Mouse (Mus musculus) layer of hippocampus, postnatal 25 days (tissue): ENCODE results near the gene Gm1043. TPM values are rescaled to one million over a fixed set of nuclear protein-coding genes. Genes with fewer than 3 reads are reported as not detected.

Experiments
- DNase-seq, 2 experiments: peaks; one replicate each; pipeline ENCODE4 v3.0.0; 2022; ENCODE audit warnings: mixed read lengths in 2 of 2, low spot score in 1 of 2; ENCODE audit errors: extremely low spot score in 1 of 2
- total RNA-seq, 2 experiments: library from RNA; stranded (reverse); gene quantifications; 2 replicates each; pipeline ENCODE4 v1.2.3; 2021

The Gm1043 gene
- total RNA-seq, 2 experiments from 2014 or later, result 21.4 to 28.8 TPM

DNA sequence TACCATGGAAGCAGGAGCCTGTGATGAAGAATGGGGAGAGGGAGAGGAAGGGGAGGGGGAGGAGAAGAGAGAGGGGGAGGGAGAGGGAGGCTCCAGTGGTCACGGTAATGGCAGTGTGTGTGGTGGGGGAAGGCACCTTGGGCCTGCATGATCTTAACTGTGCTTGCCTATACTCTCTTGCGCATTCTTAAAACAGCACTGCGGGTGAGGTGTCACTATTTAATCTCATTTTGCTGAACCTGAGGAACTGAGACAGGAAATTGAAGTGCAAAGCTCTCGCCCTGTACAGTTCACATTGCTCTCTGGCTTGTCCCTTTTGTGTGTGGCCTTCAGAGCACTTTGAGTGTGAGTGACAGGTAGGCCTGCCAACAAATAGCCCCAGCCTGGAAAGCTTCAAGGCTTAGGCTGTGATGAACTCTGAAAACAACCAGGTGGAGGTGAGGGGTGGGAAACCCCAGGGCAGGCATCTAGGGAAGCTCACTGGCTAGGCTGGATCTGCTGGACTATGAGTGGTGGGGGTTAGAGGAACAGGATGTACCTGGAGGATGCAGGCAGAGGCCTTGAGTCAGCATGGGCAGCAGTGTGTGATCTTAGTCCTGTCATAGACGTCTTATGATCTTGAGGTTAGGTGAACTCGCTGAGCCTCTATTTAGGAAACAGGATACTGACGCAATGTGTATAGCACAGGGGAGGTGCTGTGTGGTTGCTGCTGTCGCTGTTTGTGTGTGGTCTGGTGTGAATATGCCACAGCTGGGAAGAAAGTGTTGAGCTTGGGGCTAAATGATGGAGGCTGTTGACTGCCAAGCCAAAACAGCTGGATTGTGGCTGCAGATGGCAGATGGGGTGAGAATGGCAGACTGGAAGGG, 18.2 kb upstream of the Gm1043 start:
- no peak for DNase-seq

DNA sequence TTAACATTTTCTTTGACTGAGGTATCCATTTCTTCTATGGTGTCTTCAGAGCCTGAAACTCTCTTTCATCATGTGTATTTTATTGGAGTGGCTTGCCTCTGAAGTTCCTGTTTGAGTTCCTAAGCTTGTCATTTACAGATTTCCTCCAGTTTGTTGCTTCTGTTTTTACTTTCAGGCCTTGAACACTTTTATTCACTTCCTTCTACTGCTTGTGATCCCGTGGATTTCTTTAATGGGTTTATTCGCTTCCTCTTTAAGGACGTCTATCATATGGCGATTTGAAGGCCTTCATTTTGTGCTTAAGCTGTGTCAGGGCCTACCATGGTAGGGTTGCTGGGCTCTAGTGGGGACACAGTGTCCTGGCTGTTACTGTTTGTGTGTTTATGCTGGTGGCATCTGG, 11.5 kb upstream of the Gm1043 start:
- DNase-seq, result no peak

DNA sequence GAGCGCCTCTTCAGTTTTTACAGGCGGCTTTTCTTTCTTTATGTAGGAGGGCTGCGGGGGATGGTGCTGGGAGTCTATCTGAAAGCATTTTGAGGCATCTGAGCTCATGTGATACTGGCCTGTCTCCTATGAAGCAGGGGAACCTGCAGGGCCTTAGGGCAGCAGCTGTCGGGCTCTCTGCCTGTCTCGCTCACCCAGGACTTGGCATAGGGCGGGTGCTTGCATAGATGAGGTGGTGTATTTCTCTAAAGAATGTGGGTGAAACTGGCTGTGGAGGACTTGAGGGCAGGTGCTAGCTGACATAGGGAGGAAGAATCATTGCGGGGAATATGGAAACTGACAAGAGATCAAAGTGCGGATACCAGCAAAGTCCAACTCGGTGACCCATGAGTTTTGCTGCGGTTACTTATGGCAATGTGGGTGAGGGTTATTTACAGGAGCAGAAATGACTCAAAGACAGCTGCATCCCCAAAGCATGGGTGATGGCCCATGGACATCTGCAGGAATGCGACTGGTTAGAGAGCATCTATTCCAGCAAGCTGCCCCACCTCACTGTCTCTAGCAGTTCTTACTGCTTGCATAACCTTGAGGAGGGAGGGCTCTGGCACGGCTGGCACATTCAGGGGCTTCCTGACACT, 8.4 kb upstream of the Gm1043 start:
- no peak for DNase-seq

DNA sequence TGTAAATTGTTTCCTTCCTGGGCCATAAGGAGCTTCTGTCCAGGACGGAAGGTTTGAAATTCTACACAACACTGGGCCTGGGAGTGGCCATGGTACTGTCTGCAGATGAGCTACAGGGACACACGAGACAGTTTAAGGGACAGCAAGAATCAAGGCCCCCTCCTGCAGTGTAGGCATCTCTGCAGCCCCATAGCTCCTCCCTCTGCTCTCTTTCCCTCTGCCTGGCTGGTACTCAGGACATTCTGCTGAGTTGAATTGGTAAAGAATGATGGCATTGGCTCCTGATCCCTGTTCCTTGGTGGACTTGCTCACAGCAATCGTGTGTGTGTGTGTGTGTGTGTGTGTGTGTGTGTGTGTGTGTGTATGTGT, 7.9 kb upstream of the Gm1043 start:
- no peak for DNase-seq

GRCm38 (mm10) chr5:37079484-37079883, 5.7 kb upstream of the Gm1043 start:
- DNase-seq, result no peak

DNA sequence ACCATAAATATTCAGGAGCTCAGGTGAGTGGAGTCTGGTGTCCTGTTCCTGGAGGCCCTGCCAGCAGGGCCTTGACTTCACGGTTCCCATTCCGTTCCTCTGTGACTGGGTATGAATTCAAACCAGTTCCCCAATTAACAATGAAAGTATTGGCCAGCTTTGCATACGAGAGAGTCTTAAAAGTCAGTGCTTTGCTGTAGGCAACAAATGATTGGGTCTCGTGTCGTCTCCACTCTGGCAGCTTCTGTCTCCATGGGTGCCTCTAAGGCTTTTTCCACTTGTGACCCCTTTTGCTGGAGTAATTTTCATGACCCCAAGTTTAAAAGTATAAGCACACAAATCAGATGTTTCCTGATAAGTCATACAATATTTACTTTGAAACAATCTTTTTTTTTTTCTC, 4.6 kb upstream of the Gm1043 start:
- no peak for DNase-seq

DNA sequence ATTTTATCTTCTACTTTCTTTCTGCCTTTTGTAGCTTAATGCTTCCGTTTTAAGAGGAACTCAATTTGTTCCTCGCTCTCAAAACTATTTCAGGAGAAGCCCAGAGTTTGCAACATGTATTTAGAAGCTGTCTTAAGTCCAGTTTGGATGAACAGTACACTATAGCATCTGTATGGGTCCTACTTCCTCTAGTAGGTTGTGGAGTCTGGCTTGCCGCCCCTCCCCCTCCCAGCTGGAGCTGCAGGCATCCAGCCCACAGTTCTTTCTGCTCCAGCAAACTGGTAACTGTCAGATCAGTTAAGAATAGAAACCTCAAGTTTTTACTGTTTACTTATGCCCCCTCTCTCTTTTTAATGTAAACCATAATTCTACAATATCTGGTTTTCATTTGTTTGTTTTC, 2.8 kb upstream of the Gm1043 start:
- DNase-seq, result peak in 1 of 2 experiments; percentile 69

- no peak for DNase-seq
Measured at GRCm38 (mm10) chr5:37083209-37083770, 1.9 kb upstream of the Gm1043 start.

GRCm38 (mm10) chr5:37083850-37084249, 1.3 kb upstream of the Gm1043 start:
- no peak for DNase-seq

DNA sequence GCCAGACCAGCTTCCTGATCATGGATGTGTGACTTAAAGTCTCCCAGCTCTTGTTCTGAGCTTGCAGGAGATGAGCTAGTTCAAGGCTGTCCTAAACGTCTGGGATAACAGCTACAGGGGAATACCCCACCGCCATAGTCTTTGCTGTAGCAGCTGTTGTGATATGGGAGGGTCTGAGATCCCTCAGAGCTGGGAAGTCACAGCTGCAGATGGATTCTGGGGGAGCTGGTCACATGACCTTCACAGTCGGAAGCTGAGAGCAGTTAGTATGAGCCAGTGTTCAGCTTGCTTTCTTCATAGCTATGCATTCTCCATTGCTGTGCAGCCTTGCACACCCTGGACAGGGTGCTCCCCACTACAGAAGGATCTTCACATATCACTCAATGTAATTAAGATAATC, 748 bp downstream of the Gm1043 start:
- DNase-seq, result no peak

DNA sequence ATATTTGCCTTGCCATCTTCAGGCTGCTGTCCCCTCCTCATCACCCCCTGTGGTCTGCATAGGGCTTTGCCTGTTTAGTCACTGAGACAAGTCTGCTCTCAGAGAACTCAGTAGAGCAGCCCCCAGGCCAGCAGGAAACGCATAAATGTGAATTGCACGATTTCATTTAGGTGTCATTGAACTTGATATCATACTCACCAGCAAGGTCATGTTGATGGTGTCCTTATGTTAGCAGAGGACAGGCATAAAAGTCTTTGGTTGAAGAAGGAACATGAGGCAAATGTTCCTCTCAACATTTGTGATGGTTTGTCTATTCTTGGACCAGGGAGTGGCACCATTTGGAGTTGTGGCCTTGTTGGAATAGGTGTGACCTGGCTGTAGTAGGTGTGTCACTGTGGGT, 2.6 kb downstream of the Gm1043 start:
- DNase-seq, result no peak

- no peak for DNase-seq
Measured at GRCm38 (mm10) chr5:37088342-37089108, 3.4 kb downstream of the Gm1043 start.

DNA sequence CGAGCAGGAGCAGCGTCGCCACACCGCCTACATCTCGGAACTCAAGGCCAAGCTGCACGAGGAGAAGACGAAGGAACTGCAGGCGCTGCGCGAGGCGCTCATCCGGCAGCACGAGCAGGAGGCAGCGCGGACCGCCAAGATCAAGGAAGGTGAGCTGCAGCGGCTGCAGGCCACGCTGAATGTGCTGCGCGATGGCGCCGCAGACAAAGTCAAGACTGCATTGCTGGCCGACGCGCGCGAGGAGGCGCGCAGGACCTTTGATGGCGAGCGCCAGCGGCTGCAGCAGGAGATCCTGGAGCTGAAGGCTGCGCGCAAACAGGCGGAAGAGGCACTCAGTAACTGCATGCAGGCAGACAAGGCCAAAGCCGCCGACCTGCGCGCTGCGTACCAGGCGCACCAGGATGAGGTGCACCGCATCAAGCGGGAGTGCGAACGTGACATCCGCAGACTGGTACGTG, 6.0 kb downstream of the Gm1043 start:
- DNase-seq, result no peak

- no peak for DNase-seq
Measured at GRCm38 (mm10) chr5:37094941-37095340, 9.8 kb downstream of the Gm1043 start.

- no peak for DNase-seq
Measured at GRCm38 (mm10) chr5:37097591-37097990, 12.4 kb downstream of the Gm1043 start.

- no peak for DNase-seq
Measured at GRCm38 (mm10) chr5:37100813-37101212, 15.6 kb downstream of the Gm1043 start.

GRCm38 (mm10) chr5:37101631-37102030, 16.5 kb downstream of the Gm1043 start:
- no peak for DNase-seq

- no peak for DNase-seq
Measured at GRCm38 (mm10) chr5:37102056-37102455, 16.9 kb downstream of the Gm1043 start.

GRCm38 (mm10) chr5:37105531-37106456, 20.6 kb downstream of the Gm1043 start:
- DNase-seq, result no peak

DNA sequence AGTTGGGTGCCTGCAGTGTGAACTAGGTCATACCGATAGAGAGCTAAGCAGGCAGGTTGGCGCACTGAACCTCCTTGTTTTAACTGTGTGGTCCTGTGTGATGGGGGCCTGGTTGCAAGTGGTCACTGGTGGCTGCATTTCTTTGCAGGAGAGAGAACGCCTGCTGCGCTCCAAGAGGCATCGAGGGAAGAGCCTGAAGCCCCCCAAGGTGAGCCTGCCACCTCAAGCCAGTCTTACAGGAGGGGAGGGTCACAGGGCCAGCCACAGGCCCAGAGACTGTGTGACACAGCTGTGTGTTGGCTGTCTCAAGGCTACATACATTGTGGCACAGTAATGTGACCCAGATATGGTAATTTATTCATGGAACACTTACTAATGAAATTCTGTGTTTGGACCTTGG, 21.9 kb downstream of the Gm1043 start:
- DNase-seq, result no peak
